Mouse (Mus musculus): ENCODE data around the gene Hs3st3a1. TPM values are rescaled to one million over a fixed set of nuclear protein-coding genes. Genes with fewer than 3 reads are reported as not detected.

Gene Hs3st3a1
- polyA plus RNA-seq, 1 experiment, result 0.83 TPM

- no peaks in the 10 kb centered on the region for H3K79me2 ChIP-seq (ENCODE audit: control insufficient read depth, insufficient read depth)
- no peak overlapping the region for H3ac ChIP-seq (ENCODE audit: control insufficient read depth, insufficient read length, low read depth)
- TF ChIP-seq CTCF (IDR thresholded peaks at IDR 0.05; ENCODE audit: control insufficient read depth, insufficient read depth, insufficient read length) (no peak), MYOD1 (IDR thresholded peaks at IDR 0.05; ENCODE audit: control insufficient read depth, insufficient read length, low read depth) (no peak), USF1 (IDR thresholded peaks at IDR 0.05; ENCODE audit: low read depth) (no peak), MAX (IDR thresholded peaks at IDR 0.05) (no peak), CEBPB (IDR thresholded peaks at IDR 0.05; ENCODE audit: low read depth) (no peak), MYOG (IDR thresholded peaks at IDR 0.05; ENCODE audit: control insufficient read depth, extremely low read depth, insufficient read length) (no peak), FOSL1 (IDR thresholded peaks at IDR 0.05; ENCODE audit: insufficient read depth, low read length, poor library complexity, severe bottlenecking) (no peak)
- no peaks in the 10 kb centered on the region for H3K36me3 ChIP-seq (ENCODE audit: control insufficient read depth, insufficient read depth)
- H3K79me3 ChIP-seq (ENCODE audit: low read depth), result no peaks in the 10 kb centered on the region
- H3K27me3 ChIP-seq (ENCODE audit: control insufficient read depth, insufficient read depth, insufficient read length), result no peaks in the 10 kb centered on the region
- no peak overlapping the region for H3K4me3 ChIP-seq (ENCODE audit: insufficient read depth, poor library complexity, severe bottlenecking)
These were observed 83.2 kb downstream of the Hs3st3a1 start for GRCm38 (mm10) chr11:64518146-64518841.

DNA sequence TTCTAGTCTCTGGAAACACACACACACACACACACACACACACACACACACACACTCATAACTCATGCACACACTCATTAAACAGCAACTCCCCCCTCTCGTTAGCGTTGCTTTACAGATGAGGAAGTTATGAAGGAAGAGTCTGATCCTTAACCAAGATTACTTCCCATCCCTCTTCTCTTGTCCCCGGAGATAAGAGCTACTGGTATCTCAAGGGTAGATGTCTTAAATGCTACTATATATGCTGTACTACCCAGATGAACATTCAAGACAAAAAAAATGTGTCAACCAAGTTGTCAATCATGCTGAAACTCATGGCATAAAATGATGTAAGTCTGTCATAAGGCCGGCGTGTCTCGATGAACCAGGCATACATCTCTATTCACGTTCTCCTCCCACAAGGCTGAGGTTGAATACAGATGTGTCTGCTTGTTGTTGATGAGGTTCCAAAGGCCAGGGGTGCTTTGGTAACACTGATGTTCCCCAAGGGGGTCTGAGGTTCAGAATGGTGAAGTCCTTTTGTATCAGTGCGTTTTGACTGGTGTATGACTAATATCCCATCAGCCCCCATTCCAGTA, 89.0 kb downstream of the Hs3st3a1 start:
- no peaks in the 10 kb centered on the region for H3K27me3 ChIP-seq (ENCODE audit: control insufficient read depth, insufficient read depth, insufficient read length)
- H3K79me2 ChIP-seq (ENCODE audit: control insufficient read depth, insufficient read depth), result no peaks in the 10 kb centered on the region
- H3K36me3 ChIP-seq (ENCODE audit: control insufficient read depth, insufficient read depth), result no peaks in the 10 kb centered on the region
- TF ChIP-seq FOSL1 (IDR thresholded peaks at IDR 0.05; ENCODE audit: insufficient read depth, low read length, poor library complexity, severe bottlenecking), result no peak
- no peak for TF ChIP-seq MYOG (IDR thresholded peaks at IDR 0.05; ENCODE audit: control insufficient read depth, extremely low read depth, insufficient read length)
- no peak for TF ChIP-seq USF1 (IDR thresholded peaks at IDR 0.05; ENCODE audit: low read depth)
- no peak for TF ChIP-seq CEBPB (IDR thresholded peaks at IDR 0.05; ENCODE audit: low read depth)
- TF ChIP-seq MYOD1 (IDR thresholded peaks at IDR 0.05; ENCODE audit: control insufficient read depth, insufficient read length, low read depth), result no peak
- TF ChIP-seq CTCF (IDR thresholded peaks at IDR 0.05; ENCODE audit: control insufficient read depth, insufficient read depth, insufficient read length), result no peak
- TF ChIP-seq MAX (IDR thresholded peaks at IDR 0.05), result no peak
- H3ac ChIP-seq (ENCODE audit: control insufficient read depth, insufficient read length, low read depth), result no peak overlapping the region
- no peak overlapping the region for H3K4me3 ChIP-seq (ENCODE audit: insufficient read depth, poor library complexity, severe bottlenecking)
- no peaks in the 10 kb centered on the region for H3K79me3 ChIP-seq (ENCODE audit: low read depth)

DNA sequence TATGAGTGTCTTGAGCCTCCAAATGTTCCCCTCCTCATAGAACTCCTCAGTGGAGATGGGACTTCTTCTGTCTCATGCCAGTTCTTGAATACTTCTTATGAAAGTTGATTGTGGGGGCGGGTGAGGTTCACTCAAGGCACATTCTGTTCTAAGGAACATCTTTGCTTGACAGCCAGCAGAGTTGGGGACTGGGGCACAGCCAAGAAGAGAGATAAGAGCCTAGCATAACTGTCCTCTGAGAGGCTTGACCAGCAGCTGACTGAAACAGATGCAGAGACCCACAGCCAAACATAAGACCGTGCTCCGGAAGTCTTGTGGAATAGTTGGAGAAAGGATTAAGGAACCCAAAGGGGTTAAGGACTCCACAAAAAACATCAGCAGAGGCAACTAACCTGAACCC, 102.1 kb downstream of the Hs3st3a1 start:
- no peak overlapping the region for H3ac ChIP-seq (ENCODE audit: control insufficient read depth, insufficient read length, low read depth)
- H3K27me3 ChIP-seq (ENCODE audit: control insufficient read depth, insufficient read depth, insufficient read length), result no peaks in the 10 kb centered on the region
- H3K79me3 ChIP-seq (ENCODE audit: low read depth), result no peaks in the 10 kb centered on the region
- no peak overlapping the region for H3K4me3 ChIP-seq (ENCODE audit: insufficient read depth, poor library complexity, severe bottlenecking)
- TF ChIP-seq MAX (IDR thresholded peaks at IDR 0.05), result no peak
- no peak for TF ChIP-seq MYOD1 (IDR thresholded peaks at IDR 0.05; ENCODE audit: control insufficient read depth, insufficient read length, low read depth)
- no peak for TF ChIP-seq CTCF (IDR thresholded peaks at IDR 0.05; ENCODE audit: control insufficient read depth, insufficient read depth, insufficient read length)
- no peak for TF ChIP-seq USF1 (IDR thresholded peaks at IDR 0.05; ENCODE audit: low read depth)
- TF ChIP-seq MYOG (IDR thresholded peaks at IDR 0.05; ENCODE audit: control insufficient read depth, extremely low read depth, insufficient read length), result no peak
- TF ChIP-seq FOSL1 (IDR thresholded peaks at IDR 0.05; ENCODE audit: insufficient read depth, low read length, poor library complexity, severe bottlenecking), result no peak
- no peak for TF ChIP-seq CEBPB (IDR thresholded peaks at IDR 0.05; ENCODE audit: low read depth)
- H3K36me3 ChIP-seq (ENCODE audit: control insufficient read depth, insufficient read depth), result no peaks in the 10 kb centered on the region
- H3K79me2 ChIP-seq (ENCODE audit: control insufficient read depth, insufficient read depth), result no peaks in the 10 kb centered on the region

DNA sequence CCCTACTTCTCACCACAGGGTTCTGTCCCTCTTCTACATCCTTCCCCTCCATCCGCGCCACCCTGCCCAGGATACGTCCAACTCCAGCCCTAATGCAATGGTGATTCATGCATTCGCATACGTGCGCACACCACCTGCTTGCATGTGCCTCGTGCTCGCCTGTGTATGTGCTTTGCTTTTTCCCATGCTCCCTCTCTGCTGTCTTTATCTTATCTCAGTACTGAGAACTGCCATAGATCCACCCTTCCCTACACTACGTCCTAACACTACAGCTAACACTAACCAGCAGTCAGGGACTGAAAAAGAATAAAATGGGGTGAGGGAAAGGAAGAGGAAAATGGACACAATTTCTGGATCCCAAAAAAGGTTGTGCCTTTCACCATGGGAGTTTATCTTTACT, 106.7 kb downstream of the Hs3st3a1 start:
- Histone ChIP-seq H3K79me3 (ENCODE audit: low read depth) (no peaks in the 10 kb centered on the region), H3ac (ENCODE audit: control insufficient read depth, insufficient read length, low read depth) (no peak overlapping the region), H3K36me3 (ENCODE audit: control insufficient read depth, insufficient read depth) (no peaks in the 10 kb centered on the region), H3K79me2 (ENCODE audit: control insufficient read depth, insufficient read depth) (no peaks in the 10 kb centered on the region), H3K27me3 (ENCODE audit: control insufficient read depth, insufficient read depth, insufficient read length) (no peaks in the 10 kb centered on the region), H3K4me3 (ENCODE audit: insufficient read depth, poor library complexity, severe bottlenecking) (no peak overlapping the region)
- no peak for TF ChIP-seq CEBPB (IDR thresholded peaks at IDR 0.05; ENCODE audit: low read depth)
- TF ChIP-seq FOSL1 (IDR thresholded peaks at IDR 0.05; ENCODE audit: insufficient read depth, low read length, poor library complexity, severe bottlenecking), result no peak
- TF ChIP-seq CTCF (IDR thresholded peaks at IDR 0.05; ENCODE audit: control insufficient read depth, insufficient read depth, insufficient read length), result no peak
- no peak for TF ChIP-seq USF1 (IDR thresholded peaks at IDR 0.05; ENCODE audit: low read depth)
- TF ChIP-seq MYOD1 (IDR thresholded peaks at IDR 0.05; ENCODE audit: control insufficient read depth, insufficient read length, low read depth), result no peak
- TF ChIP-seq MAX (IDR thresholded peaks at IDR 0.05), result no peak
- TF ChIP-seq MYOG (IDR thresholded peaks at IDR 0.05; ENCODE audit: control insufficient read depth, extremely low read depth, insufficient read length), result no peak

DNA sequence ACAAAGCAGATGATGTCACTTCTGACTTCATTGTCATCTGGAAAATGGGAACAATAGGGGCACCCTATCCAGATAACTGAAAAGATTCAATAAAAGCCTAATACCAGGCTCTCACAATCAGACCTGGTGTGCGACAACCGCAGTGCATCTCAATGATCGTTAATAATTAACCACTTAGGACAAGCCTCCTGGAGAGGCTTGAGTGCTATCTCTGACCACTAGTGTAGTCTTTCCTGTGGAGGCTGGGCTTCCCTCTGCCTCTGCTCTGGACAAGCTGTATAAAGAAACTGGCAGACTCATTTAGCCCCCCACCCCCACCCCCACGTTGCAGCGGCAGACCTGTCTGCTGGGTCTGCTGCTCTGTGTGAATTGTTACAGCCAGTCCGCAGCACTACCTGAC, 107.2 kb downstream of the Hs3st3a1 start:
- no peaks in the 10 kb centered on the region for H3K36me3 ChIP-seq (ENCODE audit: control insufficient read depth, insufficient read depth)
- H3K4me3 ChIP-seq (ENCODE audit: insufficient read depth, poor library complexity, severe bottlenecking), result no peak overlapping the region
- no peak for TF ChIP-seq MAX (IDR thresholded peaks at IDR 0.05)
- TF ChIP-seq MYOG (IDR thresholded peaks at IDR 0.05; ENCODE audit: control insufficient read depth, extremely low read depth, insufficient read length), result no peak
- no peak for TF ChIP-seq CTCF (IDR thresholded peaks at IDR 0.05; ENCODE audit: control insufficient read depth, insufficient read depth, insufficient read length)
- TF ChIP-seq FOSL1 (IDR thresholded peaks at IDR 0.05; ENCODE audit: insufficient read depth, low read length, poor library complexity, severe bottlenecking), result no peak
- TF ChIP-seq USF1 (IDR thresholded peaks at IDR 0.05; ENCODE audit: low read depth), result no peak
- TF ChIP-seq MYOD1 (IDR thresholded peaks at IDR 0.05; ENCODE audit: control insufficient read depth, insufficient read length, low read depth), result no peak
- TF ChIP-seq CEBPB (IDR thresholded peaks at IDR 0.05; ENCODE audit: low read depth), result no peak
- H3K79me3 ChIP-seq (ENCODE audit: low read depth), result no peaks in the 10 kb centered on the region
- no peaks in the 10 kb centered on the region for H3K27me3 ChIP-seq (ENCODE audit: control insufficient read depth, insufficient read depth, insufficient read length)
- no peak overlapping the region for H3ac ChIP-seq (ENCODE audit: control insufficient read depth, insufficient read length, low read depth)
- H3K79me2 ChIP-seq (ENCODE audit: control insufficient read depth, insufficient read depth), result no peaks in the 10 kb centered on the region
